Mouse (Mus musculus) cerebellum, adult 9-10 months (tissue): ENCODE measurements around the gene Xbp1.
"Not testable (repeated sequence)": the region's sequence is repeated elsewhere in the genome, so short reads cannot be mapped to it uniquely, and the experiment has no call there.

Experiments used
- DNase-seq: peaks from one replicate; pipeline ENCODE4 v3.0.0; 2022

The Xbp1 gene

DNA sequence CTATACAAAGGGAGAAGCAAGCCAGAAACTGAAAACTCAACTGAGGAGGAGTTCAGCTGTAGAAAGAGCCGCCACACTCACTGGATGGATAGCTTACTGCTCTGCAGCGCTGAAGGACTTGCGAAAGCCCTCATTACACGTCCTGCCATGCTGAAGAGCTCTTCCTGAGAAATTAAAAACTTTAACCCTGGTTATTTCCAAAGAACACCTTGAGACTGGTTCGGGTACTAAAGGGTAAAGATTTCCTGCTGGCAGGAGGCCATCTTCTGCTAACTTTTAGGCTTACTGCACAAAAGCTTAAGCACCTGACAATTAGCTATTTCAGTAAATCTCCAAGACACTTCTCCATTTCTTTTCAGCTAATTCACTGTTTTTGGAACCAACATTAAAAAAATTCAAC is 9.7 kb downstream of the Xbp1 start:
- DNase-seq = no peak

DNA sequence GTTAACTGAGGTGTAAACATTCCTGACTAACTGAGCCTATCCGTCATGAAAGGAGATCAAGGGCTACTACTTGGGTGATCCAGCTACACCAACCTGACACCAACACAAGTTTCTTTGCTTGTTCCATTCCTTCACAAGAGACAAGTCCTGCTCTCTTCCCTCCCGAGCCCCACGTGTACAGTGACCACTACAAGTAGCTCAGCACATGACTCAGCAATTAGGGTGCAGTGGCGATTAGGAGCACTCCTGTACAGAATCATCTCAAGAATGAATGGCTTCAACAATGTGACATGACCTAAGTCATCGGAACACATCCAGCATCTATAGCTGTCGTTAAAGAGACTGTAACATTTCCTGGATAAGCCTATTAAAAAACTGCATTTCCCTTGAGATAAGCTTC is 10.3 kb downstream of the Xbp1 start:
- DNase-seq = no peak

DNA sequence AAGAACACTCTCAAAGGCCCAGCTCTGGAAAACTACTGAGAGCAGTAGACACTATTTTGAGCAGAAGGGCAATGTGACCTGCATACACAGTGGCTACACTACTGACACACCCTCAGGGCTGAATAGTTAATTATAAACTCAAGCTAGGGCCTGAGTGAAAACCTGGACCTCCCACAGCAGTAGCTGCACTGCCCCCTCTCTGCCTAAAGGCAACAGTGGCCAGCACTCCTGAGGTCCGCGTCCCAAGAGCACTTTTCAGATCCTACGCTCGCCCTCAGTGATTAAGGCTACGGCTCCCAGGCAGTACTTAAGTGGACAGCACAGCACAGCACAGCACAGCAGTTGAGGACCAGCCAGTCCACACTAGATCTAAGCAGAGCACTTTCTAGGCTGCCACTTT is 12.6 kb downstream of the Xbp1 start:
- no peak for DNase-seq

DNA sequence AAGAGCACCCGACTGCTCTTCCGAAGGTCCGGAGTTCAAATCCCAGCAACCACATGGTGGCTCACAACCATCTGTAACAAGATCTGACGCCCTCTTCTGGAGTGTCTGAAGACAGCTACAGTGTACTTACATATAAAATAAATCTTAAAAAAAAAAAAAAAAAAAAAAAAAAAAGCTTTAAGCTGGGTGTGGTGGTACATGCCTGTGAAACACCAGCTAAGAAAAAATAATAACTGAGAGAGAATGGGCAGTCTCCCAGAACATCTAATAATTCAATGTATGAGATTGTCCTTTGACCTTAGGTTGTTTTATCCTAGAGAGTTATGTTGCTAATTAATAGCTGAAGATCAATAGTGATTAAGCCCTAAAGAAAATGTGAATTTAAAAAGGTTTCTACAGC is 17.0 kb downstream of the Xbp1 start:
- not testable (repeated sequence) for DNase-seq

DNA sequence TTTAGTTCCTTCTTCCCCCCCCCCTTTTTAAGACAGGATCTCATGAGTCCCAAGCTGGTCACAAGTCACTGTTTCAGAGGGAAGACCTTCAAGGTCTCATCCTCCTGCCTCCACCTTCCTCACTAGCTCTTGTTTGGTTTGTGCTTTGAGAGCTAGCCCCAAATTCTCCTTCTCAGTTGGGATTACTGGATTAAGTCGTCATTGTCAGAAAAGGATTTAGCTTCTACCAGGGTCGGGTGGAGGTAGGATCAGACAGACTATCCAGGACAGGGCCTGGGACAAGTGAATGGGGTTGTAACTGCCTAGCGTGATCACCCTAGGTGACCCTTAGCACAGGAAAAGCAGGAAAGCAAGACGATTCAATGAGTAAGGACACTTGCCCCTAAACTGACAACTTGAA is 19.9 kb downstream of the Xbp1 start:
- no peak for DNase-seq

DNA sequence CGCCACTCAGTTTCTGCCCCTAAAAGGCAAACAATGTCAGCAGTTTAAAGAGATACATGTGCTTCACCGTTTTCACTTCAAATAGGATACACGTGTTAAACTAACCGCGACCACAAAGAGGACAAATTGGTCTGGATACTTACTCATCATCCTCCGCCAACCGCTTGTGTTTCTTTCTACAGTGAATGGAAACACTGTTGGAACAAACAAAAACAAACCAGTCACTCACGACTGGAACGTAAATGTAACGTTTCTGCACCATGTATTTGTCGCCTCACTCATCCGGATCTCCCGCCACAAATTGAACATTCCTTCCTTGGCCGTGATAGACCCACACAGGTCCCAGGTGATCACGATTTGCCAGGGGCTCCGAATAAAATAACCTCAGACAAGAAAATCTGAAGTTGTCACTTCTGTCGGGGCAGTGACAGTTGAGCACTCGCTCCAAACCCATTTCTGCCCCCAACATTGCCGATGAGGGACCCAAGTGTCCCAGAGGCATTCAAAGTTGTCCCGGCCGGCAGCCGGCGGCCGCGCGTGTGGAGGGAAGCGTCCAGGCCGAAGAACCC is 20.9 kb downstream of the Xbp1 start:
- no peak for DNase-seq

DNA sequence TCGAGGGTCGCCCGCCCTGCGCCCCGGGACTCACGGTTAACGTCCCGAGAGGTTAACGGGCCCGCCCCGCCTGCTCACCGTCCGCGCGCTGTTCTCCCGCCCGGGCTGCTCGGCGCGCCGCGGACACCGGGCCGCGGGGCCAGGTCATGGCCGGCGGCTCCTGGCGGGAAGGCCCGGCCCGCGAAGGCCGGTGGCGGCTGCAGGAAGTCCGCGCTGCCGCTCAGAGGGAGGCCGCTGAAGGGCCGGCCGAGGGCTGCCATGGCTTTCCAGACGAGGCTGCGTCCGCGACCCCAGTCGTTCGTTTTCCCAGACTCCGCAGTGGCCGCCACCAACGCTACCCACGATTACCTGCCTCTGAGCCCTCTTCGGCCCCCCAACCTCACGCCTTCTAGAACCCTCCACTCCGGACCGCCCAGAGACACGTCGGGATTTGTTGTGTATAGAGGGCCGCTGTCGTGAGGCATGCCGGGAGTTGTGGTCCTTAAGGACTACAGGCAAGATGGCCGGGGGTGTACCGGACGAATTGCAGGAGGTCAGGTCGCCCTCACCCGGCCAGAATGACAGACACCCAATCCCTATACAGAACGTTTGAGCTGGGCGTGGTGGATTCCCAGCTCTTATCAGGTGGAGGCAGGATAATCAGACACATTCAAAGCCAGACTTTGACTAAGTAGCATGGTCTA is 21.5 kb downstream of the Xbp1 start, which contains the start of gene Ccdc117:
Gene Ccdc117 (minus strand): TSS at position 389 of the 683 bp plus-strand sequence.
- peak; percentile 94 for DNase-seq

DNA sequence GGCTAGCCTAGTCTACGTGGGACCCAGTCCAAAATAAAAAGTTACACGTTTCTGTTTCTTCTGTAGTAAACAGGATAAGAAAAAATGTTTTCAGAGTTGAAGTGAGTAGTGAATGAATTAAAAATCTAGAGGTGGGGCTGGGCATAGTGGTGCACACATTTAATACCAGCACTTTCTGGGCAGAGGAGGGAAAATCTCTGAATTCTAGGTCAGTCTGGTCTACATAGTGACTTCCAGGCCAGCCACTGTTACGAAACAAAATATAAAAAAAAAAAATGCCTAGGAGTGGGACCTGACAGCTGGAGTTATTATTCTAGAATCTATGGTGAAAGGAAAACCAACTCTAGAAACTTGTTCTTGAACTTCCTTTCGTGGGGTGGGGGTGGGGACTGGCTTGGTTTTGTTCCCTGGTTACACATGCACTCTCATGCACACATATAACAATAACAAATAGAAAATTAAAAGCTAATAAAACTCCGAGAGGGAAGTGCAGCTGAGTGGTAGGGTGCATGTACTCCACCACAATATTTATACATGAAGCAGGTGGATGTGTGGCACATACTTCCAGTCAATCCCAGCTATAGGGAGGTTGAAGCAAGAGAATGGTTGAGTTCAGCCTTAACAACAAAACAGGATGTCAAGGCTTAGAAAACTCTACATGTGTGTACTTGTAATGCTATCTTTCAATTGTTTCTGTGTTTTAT is 22.2 kb downstream of the Xbp1 start:
- no peak for DNase-seq

DNA sequence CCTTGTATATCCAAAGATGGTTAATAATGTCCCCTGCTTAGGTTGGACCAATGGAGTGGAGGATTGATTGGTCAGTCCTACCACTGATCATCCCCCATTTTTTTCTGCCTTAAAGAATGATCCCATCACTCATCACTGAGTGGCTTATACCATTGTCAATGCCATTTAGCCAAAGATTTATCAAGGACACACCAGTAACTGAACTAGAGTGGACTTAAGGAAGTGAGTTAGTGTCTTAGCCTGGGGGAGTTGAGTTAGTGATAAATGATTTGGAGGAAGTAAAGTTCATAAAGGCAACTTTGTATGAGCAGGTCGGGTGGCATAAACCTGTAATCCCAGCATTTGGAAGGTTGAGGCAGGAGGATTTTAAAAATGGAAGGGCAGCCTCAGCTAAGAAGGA is 22.8 kb downstream of the Xbp1 start:
- no peak for DNase-seq

DNA sequence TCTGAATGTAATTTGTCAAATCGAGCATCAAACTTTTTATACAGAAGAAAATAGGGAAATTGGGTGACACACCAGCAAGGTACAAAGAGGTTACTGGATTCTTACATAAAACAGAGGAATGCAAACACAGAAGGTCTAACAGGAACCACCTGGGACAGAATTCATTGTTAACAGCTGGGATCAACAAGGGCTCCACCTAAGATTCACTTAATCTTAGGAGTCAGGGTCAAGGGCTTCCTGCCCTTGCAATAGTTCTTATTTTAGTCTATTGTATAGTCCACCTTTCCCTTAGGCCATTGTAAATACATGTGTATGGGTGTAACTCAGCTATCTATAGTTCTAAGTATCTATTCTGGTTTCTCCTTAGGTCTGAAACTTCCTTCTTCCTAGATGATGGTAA is 24.2 kb downstream of the Xbp1 start:
- not testable (repeated sequence) for DNase-seq

DNA sequence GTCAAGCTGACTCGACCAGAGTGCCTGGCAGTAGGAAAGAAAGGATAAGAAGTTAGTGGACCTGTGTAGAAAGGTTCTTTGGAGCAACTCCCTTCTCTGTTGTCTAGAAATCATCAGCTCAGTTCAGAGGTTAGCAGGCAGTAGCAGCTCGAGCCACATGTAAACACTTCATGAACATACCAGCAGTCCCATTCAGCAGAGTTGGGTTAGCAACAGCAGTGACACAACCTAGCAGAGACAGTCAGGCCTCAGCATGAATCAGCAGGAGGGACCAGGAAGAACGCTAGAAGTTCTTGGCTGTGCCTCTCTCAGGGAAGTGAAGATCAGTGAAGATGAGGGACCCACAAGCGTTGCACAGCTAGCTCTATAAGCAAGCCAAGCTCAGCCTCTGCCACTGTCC is 25.0 kb downstream of the Xbp1 start:
- DNase-seq = no peak

DNA sequence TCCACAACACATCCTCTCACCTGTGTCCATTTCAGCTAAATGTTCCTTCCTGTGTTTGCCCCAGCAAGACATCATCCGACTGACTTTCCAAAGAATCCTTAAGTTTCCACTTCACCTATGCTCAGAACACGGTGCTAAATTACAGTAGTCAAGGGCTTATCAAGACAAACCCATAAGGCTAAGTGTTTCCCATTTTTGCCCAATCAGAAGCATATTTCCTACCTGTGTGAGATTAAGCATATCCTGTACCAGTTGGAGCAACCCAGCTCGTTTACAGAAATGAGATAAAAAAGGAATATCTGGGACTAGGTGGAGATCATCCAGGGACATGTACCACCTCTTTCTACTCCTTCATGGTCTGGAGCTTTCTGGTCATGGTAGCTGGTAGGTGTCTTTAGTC is 26.2 kb downstream of the Xbp1 start:
- no peak for DNase-seq

DNA sequence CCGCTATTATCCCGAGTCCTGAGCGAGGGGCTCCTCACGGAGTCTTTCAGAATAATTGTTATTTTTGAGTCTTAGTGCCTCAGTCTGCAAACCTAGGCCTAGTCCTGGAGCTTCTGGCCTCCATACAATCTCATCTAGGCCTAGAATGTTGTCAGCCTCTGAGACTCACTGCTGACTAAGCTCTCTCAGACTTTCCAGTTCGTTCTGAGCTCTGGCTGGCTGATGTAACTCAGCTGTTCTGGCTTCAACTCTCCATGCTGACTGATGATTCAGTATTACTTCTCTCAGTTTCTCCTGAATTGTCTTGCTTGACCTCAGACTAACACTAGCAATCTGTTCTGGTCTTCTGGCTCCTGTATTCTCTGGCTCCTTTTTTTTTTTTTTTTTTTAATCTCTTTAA is 31.0 kb downstream of the Xbp1 start:
- no peak for DNase-seq

DNA sequence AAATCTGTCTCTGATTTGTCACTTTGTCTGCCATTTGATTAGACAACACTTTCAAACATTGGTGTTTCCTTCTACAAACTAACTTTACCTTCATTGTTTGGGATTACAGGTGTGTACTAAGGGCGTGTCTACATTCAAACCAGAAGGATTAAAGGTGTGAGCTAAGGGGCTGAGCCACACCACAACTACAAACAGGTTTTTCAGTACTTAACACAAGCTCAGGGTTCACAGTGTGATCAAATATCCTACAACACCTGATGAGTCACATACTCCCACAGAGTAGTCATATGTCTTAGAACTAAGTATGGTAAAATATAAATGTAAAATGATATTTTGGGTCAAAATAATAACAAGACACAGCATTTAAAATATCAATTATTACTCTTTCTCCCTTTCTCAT is 31.5 kb downstream of the Xbp1 start:
- DNase-seq = no peak

DNA sequence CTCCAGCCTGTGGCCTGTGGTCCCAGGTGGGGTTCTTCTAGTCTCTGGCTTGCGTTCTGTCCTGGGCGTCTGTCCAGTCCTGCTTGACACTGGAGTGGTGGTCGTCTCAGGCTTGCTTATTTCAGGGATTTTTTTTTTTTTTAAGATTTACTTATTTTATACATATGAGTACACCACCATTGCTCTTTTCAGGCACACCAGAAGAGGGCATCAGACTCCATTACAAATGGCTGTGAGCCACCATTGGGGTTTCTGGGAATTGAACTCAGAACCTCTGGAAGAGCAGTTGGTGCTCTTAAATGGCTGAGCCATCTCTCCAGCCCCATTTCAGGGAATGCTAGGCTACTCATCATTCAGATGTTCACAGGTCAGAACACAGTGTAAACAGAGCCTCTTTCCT is 39.8 kb downstream of the Xbp1 start:
- no peak for DNase-seq

DNA sequence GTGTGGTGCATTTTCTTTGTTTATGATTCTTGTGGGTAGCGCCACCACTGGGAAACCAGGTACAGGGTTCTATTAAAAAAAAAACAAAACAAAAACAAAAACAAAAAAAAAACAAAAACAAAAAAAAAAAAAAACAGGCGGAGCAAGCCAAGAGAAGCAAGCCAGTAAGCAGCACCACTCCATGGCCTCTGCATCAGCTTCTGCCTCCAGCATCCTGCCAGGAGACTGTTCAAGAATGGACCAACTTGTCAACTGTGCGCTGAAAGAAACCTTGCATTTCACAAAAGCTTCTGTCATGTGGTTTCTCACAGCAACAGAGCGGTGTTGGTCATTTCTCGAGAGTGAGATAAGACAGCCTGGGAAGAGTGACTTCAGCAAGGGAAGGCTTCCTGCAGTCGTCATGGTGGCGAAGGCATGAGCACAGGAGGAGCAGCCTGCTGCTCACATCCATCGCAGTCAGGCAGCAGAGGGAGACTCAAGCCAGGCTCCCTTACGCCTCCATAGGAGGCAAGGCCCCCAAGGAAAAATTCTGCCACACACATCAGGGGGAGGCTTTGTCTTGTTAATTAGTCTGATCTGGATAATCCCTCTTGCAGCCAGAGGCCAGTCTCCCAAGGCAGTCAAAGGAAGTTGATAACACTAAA is 42.3 kb downstream of the Xbp1 start:
- no peak for DNase-seq

DNA sequence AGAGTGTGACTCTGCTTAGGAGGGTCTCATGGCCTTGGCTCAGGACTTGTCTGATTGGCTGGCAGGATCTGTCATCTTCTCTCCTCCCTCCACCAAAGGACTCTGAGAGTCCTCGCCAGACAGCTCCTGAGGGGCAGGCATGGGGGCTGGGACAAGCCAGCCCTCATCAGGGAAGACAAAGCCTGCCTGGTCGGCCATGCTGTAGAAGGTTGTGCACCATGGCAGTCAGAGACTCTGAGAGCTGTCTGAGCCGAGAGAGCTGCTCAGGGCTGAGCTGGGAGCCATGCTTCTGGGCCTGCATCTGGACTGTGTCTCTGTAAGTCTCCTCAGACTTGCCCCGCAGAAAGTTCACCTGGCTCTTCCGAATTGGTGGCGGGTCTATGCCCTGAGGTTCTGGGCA is 43.4 kb downstream of the Xbp1 start:
- no peak for DNase-seq

DNA sequence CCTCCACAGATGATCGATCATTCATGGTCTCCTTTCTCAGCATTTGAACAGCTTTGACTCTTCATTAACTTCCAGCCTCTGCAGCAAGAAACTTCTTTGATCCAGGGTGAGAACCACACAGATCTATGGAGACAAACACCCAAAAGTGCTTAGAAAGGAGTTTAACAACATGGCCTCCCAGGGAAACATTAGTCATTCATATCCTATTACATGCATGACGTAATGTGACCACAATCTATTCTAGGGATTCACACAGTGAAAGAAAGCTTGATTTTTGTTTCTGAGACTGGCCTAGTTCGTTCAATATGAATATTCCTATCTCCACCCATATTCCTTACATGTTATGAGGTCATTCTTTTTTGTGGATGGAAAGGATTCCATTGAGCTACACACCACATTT is 45.1 kb downstream of the Xbp1 start:
- no peak for DNase-seq

DNA sequence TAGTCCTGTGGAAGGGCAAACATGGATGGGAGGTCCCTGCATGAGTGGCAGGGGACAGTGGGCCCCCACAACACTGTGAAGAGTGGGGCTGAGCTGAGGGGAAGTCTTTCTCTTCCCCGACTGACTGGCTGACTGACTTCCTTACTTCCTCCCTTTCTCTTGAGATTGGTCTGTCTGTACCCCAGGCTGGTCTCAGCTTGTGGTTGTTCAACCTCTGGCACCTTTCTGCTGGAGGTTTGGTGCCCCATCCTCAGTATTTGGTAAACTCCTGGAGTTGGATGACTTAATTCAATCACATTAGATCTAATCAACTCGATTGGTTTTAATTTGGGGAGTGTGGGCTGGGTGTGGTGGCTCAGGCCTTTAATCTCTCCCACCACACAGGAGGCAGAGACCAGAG is 46.0 kb downstream of the Xbp1 start:
- DNase-seq = no peak

DNA sequence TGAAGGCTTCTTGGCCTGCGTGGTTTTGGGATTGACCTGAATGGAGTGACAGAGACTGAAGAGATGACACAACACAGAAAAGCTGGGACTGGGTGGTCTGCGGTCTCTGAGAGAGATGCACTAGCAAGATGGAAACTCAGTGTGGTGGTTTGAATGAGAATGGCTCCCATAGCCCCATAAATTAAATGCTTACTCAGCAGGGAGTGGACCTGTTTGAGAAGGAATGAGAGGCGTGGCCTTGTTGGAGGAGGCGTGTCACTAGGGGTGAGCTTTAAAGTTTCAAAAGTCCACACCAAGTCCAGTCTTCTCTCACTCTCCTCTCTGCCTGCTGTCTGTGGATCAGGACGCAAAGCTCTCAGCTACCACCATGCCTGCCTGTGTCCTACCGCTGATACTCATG is 47.2 kb downstream of the Xbp1 start:
- no peak for DNase-seq

DNA sequence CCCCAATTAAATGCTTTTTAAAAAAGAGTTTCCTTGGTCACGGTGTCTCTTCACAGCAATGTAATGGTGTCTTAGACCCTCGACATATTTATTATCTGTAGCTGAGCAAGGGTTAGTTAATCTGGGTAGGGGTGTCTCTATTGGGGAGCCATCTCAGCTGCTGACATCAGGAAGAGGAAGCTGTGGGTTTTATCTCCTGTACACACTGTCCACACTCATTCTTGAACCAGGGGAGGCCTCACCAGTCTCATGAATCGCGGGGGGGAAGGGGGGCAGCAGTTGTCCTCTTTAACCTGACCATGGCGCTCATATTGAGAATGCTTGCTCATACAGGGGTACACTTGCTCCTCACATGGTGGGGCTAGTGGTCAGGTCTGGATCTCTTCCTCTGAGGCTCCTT is 47.6 kb downstream of the Xbp1 start:
- DNase-seq = no peak

DNA sequence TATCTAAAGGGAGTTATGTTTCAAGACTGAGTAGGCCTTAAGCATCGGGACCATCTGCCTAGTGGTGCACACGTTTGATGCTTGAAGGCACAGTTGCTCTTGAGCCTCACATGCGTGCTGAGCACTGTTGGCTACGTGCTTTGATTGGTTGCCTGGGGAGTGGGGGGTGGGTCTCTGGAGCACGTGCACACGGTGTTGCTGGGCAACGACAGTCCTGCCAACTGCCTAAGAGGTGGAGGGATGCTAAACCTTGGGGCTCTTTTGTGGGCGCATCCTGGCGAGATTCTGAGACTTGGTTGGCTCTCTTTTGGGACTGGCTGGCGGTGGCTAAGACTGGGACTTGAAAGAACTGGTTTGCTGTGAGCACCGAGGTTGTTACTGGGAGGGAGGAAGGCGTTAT is 49.0 kb downstream of the Xbp1 start, which contains the start of gene Ankrd36:
Gene Ankrd36 (plus strand): TSS at position 211 of the 400 bp plus-strand sequence.
- no peak for DNase-seq

DNA sequence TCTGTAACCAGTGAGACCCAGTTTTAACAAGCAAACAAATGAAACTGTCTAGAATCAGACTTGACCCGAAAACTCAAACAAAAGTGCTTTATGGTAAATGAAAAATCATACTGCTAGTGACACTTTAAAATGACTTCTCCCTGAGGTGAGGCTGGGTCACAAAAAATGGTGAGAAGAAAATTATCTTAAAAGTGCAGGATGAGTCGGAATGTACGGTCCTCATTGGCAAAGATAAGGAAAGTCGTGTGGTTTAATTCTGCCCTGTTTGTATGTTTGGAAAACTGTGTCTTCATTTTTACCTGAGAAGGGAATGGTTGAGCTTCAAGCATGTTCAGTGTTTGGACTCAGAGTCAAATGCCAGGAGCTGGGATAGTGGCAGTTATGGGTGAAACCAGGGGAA is 51.4 kb downstream of the Xbp1 start:
- DNase-seq = no peak

DNA sequence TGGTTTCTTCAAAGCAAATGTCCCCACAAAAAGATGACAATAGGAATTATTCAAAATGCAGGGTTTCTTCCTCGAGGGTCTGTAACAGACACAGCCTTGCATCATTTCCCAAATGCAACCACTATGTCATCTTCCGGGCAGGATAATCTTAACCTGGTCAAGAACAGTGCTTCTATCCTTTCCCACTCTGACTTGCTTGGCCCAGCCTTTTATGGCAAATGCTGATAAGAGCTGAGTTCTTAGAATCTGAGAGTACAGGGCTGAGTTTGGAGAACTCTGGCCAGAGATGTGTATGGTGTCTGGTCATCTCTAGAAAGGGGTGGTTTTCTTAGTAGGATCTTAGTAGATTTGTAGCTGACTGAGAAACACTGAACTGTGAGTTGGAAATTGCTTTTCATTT is 53.4 kb downstream of the Xbp1 start:
- DNase-seq = no peak
